ENCODE assay signal across 12 mouse cellular contexts in genomic region chr16:87635841-87636240, GRCm38 (mm10).
DNase-seq lines count a peak whose midpoint lies in the region; ATAC-seq and TF ChIP-seq lines count a peak whose summit lies in the region.
"Had no signal": no experiment of that assay in that cellular context is flagged by ENCODE, and none has a peak within 500 bp of the region (broad histone marks: within the 10 kb centered on the region; RNA-seq: fewer than 3 reads in every experiment).

No protein-coding gene starts in this region.

- no peak overlapping the region for H3K4me3 ChIP-seq in lung, postnatal 0 days (ENCODE audit: low read depth, low read length)
- H3K4me3 ChIP-seq in heart, postnatal 0 days (ENCODE audit: low read depth, low read length) = no peak overlapping the region
- H3K4me3 ChIP-seq in macrophage (ENCODE audit: inconsistent target) = no peak overlapping the region
- no peak overlapping the region for H3K4me3 ChIP-seq in neural tube, embryonic 15.5 days (replicated peaks)
- no peak overlapping the region for H3K4me3 ChIP-seq in hindbrain, embryonic 11.5 days (ENCODE audit: low read depth, low read length)
- H3K4me3 ChIP-seq: forebrain, embryonic 12.5 days had no signal

- H3K4me2 ChIP-seq in lung, postnatal 0 days (replicated peaks; ENCODE audit: low read depth, low read length) = no peak overlapping the region
- peak overlapping the region; percentile 2; the same call in 1 of the 2 replicates for H3K4me2 ChIP-seq in heart, postnatal 0 days (ENCODE audit: low read depth, low read length)
- no peak overlapping the region for H3K4me2 ChIP-seq in neural tube, embryonic 15.5 days
- H3K4me2 ChIP-seq in hindbrain, embryonic 11.5 days (replicated peaks; ENCODE audit: low read depth, low read length) = no peak overlapping the region
- H3K4me2 ChIP-seq: forebrain, embryonic 12.5 days; liver, embryonic 11.5 days had no signal

- H3K79me2 ChIP-seq in macrophage (ENCODE audit: inconsistent target) = no peaks in the 10 kb centered on the region

- WGBS in lung, postnatal 0 days = 42% methylated on average over 4 of the region's 4 CpGs
- 32% methylated on average over 4 of the region's 4 CpGs for WGBS in heart, postnatal 0 days
- 44% methylated on average over 4 of the region's 4 CpGs for WGBS in macrophage (ENCODE audit: missing documents)
- WGBS in neural tube, embryonic 15.5 days = 77% methylated on average over 4 of the region's 4 CpGs
- 74% methylated on average over 4 of the region's 4 CpGs for WGBS in hindbrain, embryonic 11.5 days

- no peak for TF ChIP-seq EP300 in lung, postnatal 0 days (IDR thresholded peaks at IDR 0.05)
- TF ChIP-seq EP300 in heart, postnatal 0 days (IDR thresholded peaks at IDR 0.05; ENCODE audit: low read depth) = no peak

- H3K27ac ChIP-seq in lung, postnatal 0 days (ENCODE audit: low read length) = no peak overlapping the region
- 0 out of 2 replicates have a peak overlapping the region, but pooled peaks have one; percentile 20 for H3K27ac ChIP-seq in heart, postnatal 0 days (ENCODE audit: low read depth)
- peak overlapping the region; percentile 37 for H3K27ac ChIP-seq in macrophage
- no peak overlapping the region for H3K27ac ChIP-seq in neural tube, embryonic 15.5 days (replicated peaks)
- no peak overlapping the region for H3K27ac ChIP-seq in hindbrain, embryonic 11.5 days (ENCODE audit: low read depth, low read length)
- H3K27ac ChIP-seq: forebrain, embryonic 12.5 days had no signal

- no peaks in the 10 kb centered on the region for H3K4me1 ChIP-seq in lung, postnatal 0 days (ENCODE audit: insufficient read depth, low read depth, low read length)
- 0 out of 2 replicates have a peak, but pooled peaks cover 4% of the 10 kb centered on the region for H3K4me1 ChIP-seq in heart, postnatal 0 days (ENCODE audit: control insufficient read depth, insufficient read depth)
- no peaks in the 10 kb centered on the region for H3K4me1 ChIP-seq in neural tube, embryonic 15.5 days
- H3K4me1 ChIP-seq in hindbrain, embryonic 11.5 days (replicated peaks; ENCODE audit: control insufficient read depth, insufficient read depth, low read length) = no peaks in the 10 kb centered on the region
- H3K4me1 ChIP-seq: forebrain, embryonic 12.5 days had no signal

- ATAC-seq in lung, postnatal 0 days = peak; percentile 82
- peak; percentile 62 for ATAC-seq in heart, postnatal 0 days (ENCODE audit: insufficient read depth, low read depth)
- ATAC-seq in neural tube, embryonic 15.5 days (ENCODE audit: low FRiP score) = no peak
- no peak for ATAC-seq in hindbrain, embryonic 11.5 days (ENCODE audit: low FRiP score)

- H3K9ac ChIP-seq in lung, postnatal 0 days (replicated peaks; ENCODE audit: low read depth) = no peak overlapping the region
- no peak overlapping the region for H3K9ac ChIP-seq in heart, postnatal 0 days (replicated peaks; ENCODE audit: low read depth, low read length)
- H3K9ac ChIP-seq in neural tube, embryonic 15.5 days (replicated peaks) = no peak overlapping the region
- H3K9ac ChIP-seq in hindbrain, embryonic 11.5 days (ENCODE audit: low read depth, low read length) = no peak overlapping the region
- H3K9ac ChIP-seq: forebrain, embryonic 12.5 days had no signal

- no peak for TF ChIP-seq CTCF in lung, postnatal 0 days (IDR thresholded peaks at IDR 0.05)
- TF ChIP-seq CTCF in heart, postnatal 0 days (IDR thresholded peaks at IDR 0.05; ENCODE audit: low read depth) = no peak

- peak; percentile 73 for DNase-seq in lung, postnatal 0 days (ENCODE audit: low spot score)
- no peak for DNase-seq in lung, postnatal 14 days
- peak; percentile 49 for DNase-seq in adrenal gland, postnatal 10 days
- peak; percentile 37 for DNase-seq in heart, postnatal 0 days (ENCODE audit: low spot score)
- no peak for DNase-seq in natural killer cell, adult 2 months (ENCODE audit: low spot score in 2 of 2)
- DNase-seq in hindbrain, embryonic 11.5 days (ENCODE audit: low spot score) = no peak
- DNase-seq: layer of hippocampus, postnatal 36 days; thymus, postnatal 4 days had no signal

- H3K36me3 ChIP-seq in lung, postnatal 0 days (ENCODE audit: insufficient read depth, low read length) = no peaks in the 10 kb centered on the region
- H3K36me3 ChIP-seq in heart, postnatal 0 days (replicated peaks; ENCODE audit: control insufficient read depth, insufficient read depth, low read length) = no peaks in the 10 kb centered on the region
- no peaks in the 10 kb centered on the region for H3K36me3 ChIP-seq in macrophage (ENCODE audit: inconsistent target)
- H3K36me3 ChIP-seq in neural tube, embryonic 15.5 days = no peaks in the 10 kb centered on the region
- H3K36me3 ChIP-seq in hindbrain, embryonic 11.5 days (ENCODE audit: control insufficient read depth, insufficient read depth, low read length) = no peaks in the 10 kb centered on the region
- H3K36me3 ChIP-seq: forebrain, embryonic 12.5 days had no signal

- H3K27me3 ChIP-seq in lung, postnatal 0 days (replicated peaks; ENCODE audit: insufficient read depth, low read length) = no peaks in the 10 kb centered on the region
- H3K27me3 ChIP-seq in heart, postnatal 0 days (ENCODE audit: control insufficient read depth, insufficient read depth, low read length) = no peaks in the 10 kb centered on the region
- no peaks in the 10 kb centered on the region for H3K27me3 ChIP-seq in neural tube, embryonic 15.5 days (replicated peaks)
- H3K27me3 ChIP-seq in hindbrain, embryonic 11.5 days (ENCODE audit: control insufficient read depth, insufficient read depth, low read length) = no peaks in the 10 kb centered on the region
- H3K27me3 ChIP-seq: forebrain, embryonic 12.5 days had no signal

- no peaks in the 10 kb centered on the region for H3K9me3 ChIP-seq in lung, postnatal 0 days (ENCODE audit: low read length)
- H3K9me3 ChIP-seq in heart, postnatal 0 days (replicated peaks; ENCODE audit: control insufficient read depth, low read length) = no peaks in the 10 kb centered on the region
- H3K9me3 ChIP-seq in neural tube, embryonic 15.5 days (replicated peaks) = no peaks in the 10 kb centered on the region
- H3K9me3 ChIP-seq in hindbrain, embryonic 11.5 days (ENCODE audit: control insufficient read depth, low read length) = no peaks in the 10 kb centered on the region
- H3K9me3 ChIP-seq: forebrain, embryonic 12.5 days had no signal

Comparison
In these comparisons a context has a peak if more than half of its experiments do, and no peak if none do; other contexts are left out.
1. DNase-seq: peak in lung, postnatal 0 days (single experiment), adrenal gland, postnatal 10 days (single experiment) and heart, postnatal 0 days (single experiment); none in lung, postnatal 14 days (single experiment), natural killer cell, adult 2 months (0 of 2) and hindbrain, embryonic 11.5 days (single experiment).
2. ATAC-seq: peak in lung, postnatal 0 days (single experiment) and heart, postnatal 0 days (single experiment); none in neural tube, embryonic 15.5 days (single experiment) and hindbrain, embryonic 11.5 days (single experiment).
3. H3K27ac ChIP-seq: peak in heart, postnatal 0 days (single experiment) and macrophage (single experiment); none in lung, postnatal 0 days (single experiment), neural tube, embryonic 15.5 days (single experiment) and hindbrain, embryonic 11.5 days (single experiment).